Mouse (Mus musculus): ENCODE results near the gene Rgs7bp.

Gene Rgs7bp

GRCm38 (mm10) chr13:105054181-105054940 is at the start of gene Rgs7bp:
Gene Rgs7bp (minus strand): TSS chr13:105054930.
- no peak for TF ChIP-seq CTCF (conservative IDR thresholded peaks at IDR 0.05; ENCODE audit: low read length)
- TF ChIP-seq POU5F1 (IDR thresholded peaks at IDR 0.05; ENCODE audit: borderline replicate concordance, low read length) = no peak
- no peak for TF ChIP-seq NANOG (IDR thresholded peaks at IDR 0.05; ENCODE audit: borderline replicate concordance, low read length)

GRCm38 (mm10) chr13:105104385-105104784 is 49.7 kb upstream of the Rgs7bp start:
- TF ChIP-seq POU5F1 (IDR thresholded peaks at IDR 0.05; ENCODE audit: borderline replicate concordance, low read length) = no peak
- TF ChIP-seq NANOG (IDR thresholded peaks at IDR 0.05; ENCODE audit: borderline replicate concordance, low read length) = no peak
- no peak for TF ChIP-seq CTCF (conservative IDR thresholded peaks at IDR 0.05; ENCODE audit: low read length)
- Histone ChIP-seq H3K4me3 (replicated peaks; ENCODE audit: low read length) (no peak overlapping the region), H3K27me3 (ENCODE audit: insufficient read depth, low read length) (no peaks in the 10 kb centered on the region), H3K4me1 (replicated peaks; ENCODE audit: low read depth, low read length) (no peaks in the 10 kb centered on the region), H3K9me3 (ENCODE audit: low read length) (no peaks in the 10 kb centered on the region), H3K36me3 (ENCODE audit: insufficient read depth, low read length) (no peaks in the 10 kb centered on the region)

More at GRCm38 (mm10) chr13:105054181-105054940, at the start of gene Rgs7bp:
- Histone ChIP-seq H3K36me3 (ENCODE audit: insufficient read depth, low read length) (no peaks in the 10 kb centered on the region), H3K9me3 (ENCODE audit: low read length) (no peaks in the 10 kb centered on the region), H3K4me1 (replicated peaks; ENCODE audit: low read depth, low read length) (peaks cover 16% of the 10 kb centered on the region), H3K4me3 (replicated peaks; ENCODE audit: low read length) (peak within 1 kb of the TSS; percentile 82), H3K27me3 (ENCODE audit: insufficient read depth, low read length) (peaks cover 75% of the 10 kb centered on the region)

- Histone ChIP-seq H3K27me3 (ENCODE audit: insufficient read depth, low read length) (no peaks in the 10 kb centered on the region), H3K9me3 (ENCODE audit: low read length) (no peaks in the 10 kb centered on the region), H3K4me3 (replicated peaks; ENCODE audit: low read length) (no peak overlapping the region), H3K4me1 (replicated peaks; ENCODE audit: low read depth, low read length) (no peaks in the 10 kb centered on the region), H3K36me3 (ENCODE audit: insufficient read depth, low read length) (no peaks in the 10 kb centered on the region)
- TF ChIP-seq NANOG (IDR thresholded peaks at IDR 0.05; ENCODE audit: borderline replicate concordance, low read length) = no peak
- no peak for TF ChIP-seq POU5F1 (IDR thresholded peaks at IDR 0.05; ENCODE audit: borderline replicate concordance, low read length)
- no peak for TF ChIP-seq CTCF (conservative IDR thresholded peaks at IDR 0.05; ENCODE audit: low read length)
These were observed 46.0 kb upstream of the Rgs7bp start for GRCm38 (mm10) chr13:105100705-105101104.

DNA sequence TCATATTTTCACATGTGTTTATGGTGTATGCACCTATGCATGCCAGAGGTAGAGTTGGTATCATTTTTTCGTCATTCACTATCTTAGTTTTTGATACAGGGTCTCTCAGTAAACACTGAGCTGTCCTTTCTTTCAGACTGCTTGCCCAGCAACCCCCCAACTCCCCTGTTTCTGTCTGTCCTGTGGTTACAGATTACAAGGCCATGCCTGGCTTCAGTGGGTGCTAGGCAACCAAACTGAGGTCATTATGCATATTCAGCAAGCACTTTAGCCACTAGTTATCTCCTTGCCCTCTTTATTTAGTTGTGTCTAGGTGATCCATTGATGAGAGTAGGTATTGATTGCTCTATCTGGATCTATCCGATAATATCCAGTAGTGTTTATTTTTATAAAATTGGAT is 41.6 kb upstream of the Rgs7bp start:
- Histone ChIP-seq H3K36me3 (ENCODE audit: insufficient read depth, low read length) (no peaks in the 10 kb centered on the region), H3K9me3 (ENCODE audit: low read length) (no peaks in the 10 kb centered on the region), H3K4me3 (replicated peaks; ENCODE audit: low read length) (no peak overlapping the region), H3K4me1 (replicated peaks; ENCODE audit: low read depth, low read length) (no peaks in the 10 kb centered on the region), H3K27me3 (ENCODE audit: insufficient read depth, low read length) (no peaks in the 10 kb centered on the region)
- TF ChIP-seq NANOG (IDR thresholded peaks at IDR 0.05; ENCODE audit: borderline replicate concordance, low read length) (no peak), CTCF (conservative IDR thresholded peaks at IDR 0.05; ENCODE audit: low read length) (no peak), POU5F1 (IDR thresholded peaks at IDR 0.05; ENCODE audit: borderline replicate concordance, low read length) (no peak)

DNA sequence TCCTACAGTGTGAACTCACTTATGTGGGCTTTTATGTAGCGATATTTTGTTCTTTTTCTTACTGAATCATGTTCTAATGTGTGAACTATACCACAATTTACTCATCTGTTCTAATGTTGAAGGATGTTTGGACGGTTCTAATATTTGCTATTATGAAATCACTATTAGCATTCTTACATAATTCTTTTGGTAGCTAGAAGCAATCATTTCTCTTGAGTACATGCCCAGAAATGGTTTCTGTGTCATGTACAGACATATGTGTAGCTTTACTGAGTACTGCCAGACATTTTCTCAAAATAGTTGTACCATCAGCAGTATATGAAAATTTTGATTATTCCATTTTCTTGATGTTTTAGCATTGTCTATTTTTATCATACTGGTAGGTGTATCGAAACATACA is 34.5 kb upstream of the Rgs7bp start:
- Histone ChIP-seq H3K4me3 (replicated peaks; ENCODE audit: low read length) (no peak overlapping the region), H3K4me1 (replicated peaks; ENCODE audit: low read depth, low read length) (no peaks in the 10 kb centered on the region), H3K27me3 (ENCODE audit: insufficient read depth, low read length) (no peaks in the 10 kb centered on the region), H3K9me3 (ENCODE audit: low read length) (no peaks in the 10 kb centered on the region), H3K36me3 (ENCODE audit: insufficient read depth, low read length) (no peaks in the 10 kb centered on the region)
- TF ChIP-seq POU5F1 (IDR thresholded peaks at IDR 0.05; ENCODE audit: borderline replicate concordance, low read length) = no peak
- no peak for TF ChIP-seq NANOG (IDR thresholded peaks at IDR 0.05; ENCODE audit: borderline replicate concordance, low read length)
- no peak for TF ChIP-seq CTCF (conservative IDR thresholded peaks at IDR 0.05; ENCODE audit: low read length)

DNA sequence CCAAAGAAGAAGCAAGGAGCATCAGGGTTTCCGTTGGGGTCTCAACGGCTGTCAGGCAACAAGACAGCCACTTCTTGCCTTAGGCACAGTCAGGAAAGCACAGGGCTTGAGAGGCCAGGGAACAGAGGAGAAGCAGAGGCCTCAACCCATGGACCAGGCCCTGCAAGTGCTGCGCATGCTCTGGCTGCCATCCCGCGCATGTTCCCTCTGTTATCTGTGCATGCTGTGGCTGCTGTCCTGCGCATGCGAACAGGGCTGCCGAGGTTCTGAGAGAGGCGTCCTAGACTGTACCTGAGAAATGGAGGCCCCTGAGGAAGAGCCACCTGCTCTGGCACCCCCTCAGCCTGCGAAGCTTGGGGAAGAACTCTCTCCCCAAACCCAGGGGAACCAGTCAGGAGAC is 27.1 kb upstream of the Rgs7bp start, which contains the start of gene 4933425L06Rik:
Gene 4933425L06Rik, plus strand, starts transcription at position 261 of the 400 bp plus-strand sequence.
- peaks cover 7% of the 10 kb centered on the region for H3K4me1 ChIP-seq (replicated peaks; ENCODE audit: low read depth, low read length)
- H3K4me3 ChIP-seq (replicated peaks; ENCODE audit: low read length) = 0 out of 2 replicates have a peak within 1 kb of the TSS, but pooled peaks have one; percentile 20
- H3K27me3 ChIP-seq (ENCODE audit: insufficient read depth, low read length) = no peaks in the 10 kb centered on the region
- TF ChIP-seq CTCF (conservative IDR thresholded peaks at IDR 0.05; ENCODE audit: low read length) (no peak), POU5F1 (IDR thresholded peaks at IDR 0.05; ENCODE audit: borderline replicate concordance, low read length) (no peak), NANOG (IDR thresholded peaks at IDR 0.05; ENCODE audit: borderline replicate concordance, low read length) (no peak)
- H3K36me3 ChIP-seq (ENCODE audit: insufficient read depth, low read length) = no peaks in the 10 kb centered on the region
- H3K9me3 ChIP-seq (ENCODE audit: low read length) = no peaks in the 10 kb centered on the region

DNA sequence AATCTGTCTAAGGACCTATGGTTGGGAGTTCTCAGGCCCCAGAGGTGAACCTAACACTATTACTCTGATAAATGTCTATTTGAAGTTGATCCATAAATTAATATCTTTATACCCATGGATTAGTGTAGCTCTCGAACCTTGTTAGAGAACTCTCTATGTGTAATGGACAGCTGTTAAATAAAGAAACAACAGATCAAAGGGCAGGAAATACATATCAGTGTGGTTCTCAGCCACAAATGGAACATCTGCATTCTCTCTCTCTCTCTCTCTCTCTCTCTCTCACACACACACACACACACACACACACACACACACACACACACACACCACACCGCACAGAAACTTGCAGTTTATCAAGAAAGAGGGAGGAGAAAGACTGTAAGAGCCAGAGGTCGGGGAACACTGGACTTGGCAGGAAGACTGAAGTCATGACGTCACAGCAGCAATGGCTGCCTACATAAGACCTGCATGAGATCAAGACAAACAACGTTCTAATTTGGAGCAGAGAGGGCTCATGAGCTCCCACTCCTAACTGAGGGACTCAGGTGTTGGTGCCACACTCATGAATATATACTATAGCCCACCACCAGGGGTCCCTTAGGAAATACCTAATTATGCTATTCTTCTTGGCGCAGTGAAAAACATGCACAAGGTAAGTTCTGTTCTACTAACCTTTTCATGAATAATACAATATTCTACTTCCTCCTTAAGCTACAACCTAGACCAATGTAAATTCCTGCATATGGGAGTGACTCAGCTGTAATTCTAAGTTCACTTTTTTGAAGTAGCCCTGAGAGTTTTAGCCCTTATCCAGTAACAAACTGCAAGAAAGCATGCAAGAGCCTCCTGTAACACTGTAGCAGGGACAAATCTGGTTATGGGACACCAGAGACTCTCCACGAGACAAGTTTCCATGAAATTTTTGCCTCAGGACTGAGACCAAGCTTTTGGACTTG is 12.4 kb upstream of the Rgs7bp start:
- Histone ChIP-seq H3K27me3 (ENCODE audit: insufficient read depth, low read length) (no peaks in the 10 kb centered on the region), H3K4me1 (replicated peaks; ENCODE audit: low read depth, low read length) (peaks cover 3% of the 10 kb centered on the region), H3K36me3 (ENCODE audit: insufficient read depth, low read length) (no peaks in the 10 kb centered on the region), H3K4me3 (replicated peaks; ENCODE audit: low read length) (no peak overlapping the region), H3K9me3 (ENCODE audit: low read length) (no peaks in the 10 kb centered on the region)
- no peak for TF ChIP-seq POU5F1 (IDR thresholded peaks at IDR 0.05; ENCODE audit: borderline replicate concordance, low read length)
- TF ChIP-seq CTCF (conservative IDR thresholded peaks at IDR 0.05; ENCODE audit: low read length) = peak; percentile 21; the same call in 1 of the 2 replicates

DNA sequence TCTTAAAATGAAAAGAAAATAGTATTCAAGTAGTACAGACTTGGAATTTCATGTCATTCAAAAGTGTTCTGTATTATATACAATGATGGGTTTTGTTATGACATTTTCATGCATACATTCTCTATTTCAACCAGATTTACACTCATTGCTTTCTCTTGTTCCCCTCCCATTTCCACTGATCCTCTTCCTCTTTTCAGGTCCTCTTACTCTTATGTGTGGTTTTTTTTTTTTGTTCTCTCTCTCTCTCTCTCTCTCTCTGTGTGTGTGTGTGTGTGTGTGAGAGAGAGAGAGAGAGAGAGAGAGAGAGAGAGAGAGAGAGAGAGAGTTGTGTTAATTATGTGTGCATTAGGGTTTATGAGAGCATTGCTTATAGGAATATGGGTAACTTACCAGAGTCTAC is 11.4 kb upstream of the Rgs7bp start:
- TF ChIP-seq POU5F1 (IDR thresholded peaks at IDR 0.05; ENCODE audit: borderline replicate concordance, low read length) (no peak), NANOG (IDR thresholded peaks at IDR 0.05; ENCODE audit: borderline replicate concordance, low read length) (no peak), CTCF (conservative IDR thresholded peaks at IDR 0.05; ENCODE audit: low read length) (no peak)

More for the DNA sequence above, 11.4 kb upstream of the Rgs7bp start:
- no peaks in the 10 kb centered on the region for H3K27me3 ChIP-seq (ENCODE audit: insufficient read depth, low read length)
- H3K36me3 ChIP-seq (ENCODE audit: insufficient read depth, low read length) = no peaks in the 10 kb centered on the region
- H3K4me3 ChIP-seq (replicated peaks; ENCODE audit: low read length) = no peak overlapping the region
- peaks cover 3% of the 10 kb centered on the region for H3K4me1 ChIP-seq (replicated peaks; ENCODE audit: low read depth, low read length)
- H3K9me3 ChIP-seq (ENCODE audit: low read length) = no peaks in the 10 kb centered on the region
